Mouse (Mus musculus): ENCODE measurements around the gene Mrpl43.

Mrpl43 gene

DNA sequence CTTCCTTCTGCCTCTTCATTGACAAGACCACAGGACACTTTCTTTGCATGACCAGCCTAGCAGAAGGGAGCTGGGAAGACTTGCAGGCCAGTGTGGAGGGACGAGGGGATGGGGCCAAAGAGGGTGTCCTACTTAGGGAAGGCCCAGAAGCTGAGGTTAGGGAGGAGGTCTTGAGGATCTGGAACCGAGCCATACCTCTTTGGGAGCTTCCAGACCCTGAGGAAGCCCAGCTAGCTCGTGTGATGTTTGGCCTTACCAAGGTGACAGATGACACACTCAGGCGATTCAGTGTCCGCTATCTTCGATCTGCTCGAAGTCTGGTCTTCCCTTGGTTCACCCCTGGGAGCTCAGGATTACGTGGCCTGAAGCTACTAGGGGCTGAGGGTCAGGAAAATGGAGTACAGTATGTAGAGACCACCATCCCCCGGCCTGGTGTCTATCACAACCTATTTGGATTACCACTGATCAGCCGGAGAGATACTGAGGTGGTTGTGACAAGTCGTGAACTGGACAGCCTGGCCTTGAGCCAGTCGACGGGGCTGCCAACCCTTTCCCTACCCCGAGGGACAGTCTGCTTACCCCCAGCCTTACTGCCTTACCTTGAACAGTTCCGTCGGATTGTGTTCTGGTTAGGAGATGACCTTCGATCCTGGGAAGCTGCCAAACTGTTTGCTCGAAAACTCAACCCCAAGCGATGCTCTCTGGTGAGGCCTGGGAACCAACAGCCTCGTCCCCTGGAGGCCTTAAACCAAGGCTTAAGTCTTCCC, 1.4 kb upstream of the Mrpl43 start:
- in situ Hi-C loops (cut with MboI, MseI) = loop anchor here (5.0 kb wide), 1 partner anchor 75 kb away; the partner anchor contains the start of gene Slf2

GRCm38 (mm10) chr19:45007021-45007420, 779 bp upstream of the Mrpl43 start:
- in situ Hi-C loops (cut with MboI, MseI) = loop anchor here (5.0 kb wide), 1 partner anchor 75 kb away; the partner anchor contains the start of gene Slf2

DNA sequence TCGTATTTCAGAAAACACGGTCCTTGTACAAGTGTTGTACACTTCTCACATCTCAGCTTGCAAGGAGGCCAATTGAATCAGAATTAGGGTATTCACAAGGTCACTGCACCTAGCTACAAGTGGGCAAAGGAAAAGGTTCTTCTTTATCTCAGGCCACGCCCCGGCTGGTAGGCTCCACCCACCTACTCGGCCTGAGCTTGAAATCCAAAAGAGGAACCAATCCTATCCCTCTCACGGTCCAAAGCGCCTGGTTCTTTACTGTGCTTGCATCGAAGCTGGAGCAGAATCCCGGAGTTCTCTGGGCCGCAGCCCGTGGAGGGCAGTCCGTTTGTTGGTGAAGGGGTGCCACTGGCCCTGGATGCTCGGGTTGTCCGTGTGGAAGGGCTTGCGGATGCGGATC, 798 bp downstream of the Mrpl43 start, which contains the start of gene Twnk:
Gene Twnk, plus strand, starts transcription at position 220 of the 400 bp plus-strand sequence.
- in situ Hi-C loops (cut with MboI, MseI) = loop anchor here (5.0 kb wide), 1 partner anchor 73 kb away; the partner anchor contains the start of gene Slf2

DNA sequence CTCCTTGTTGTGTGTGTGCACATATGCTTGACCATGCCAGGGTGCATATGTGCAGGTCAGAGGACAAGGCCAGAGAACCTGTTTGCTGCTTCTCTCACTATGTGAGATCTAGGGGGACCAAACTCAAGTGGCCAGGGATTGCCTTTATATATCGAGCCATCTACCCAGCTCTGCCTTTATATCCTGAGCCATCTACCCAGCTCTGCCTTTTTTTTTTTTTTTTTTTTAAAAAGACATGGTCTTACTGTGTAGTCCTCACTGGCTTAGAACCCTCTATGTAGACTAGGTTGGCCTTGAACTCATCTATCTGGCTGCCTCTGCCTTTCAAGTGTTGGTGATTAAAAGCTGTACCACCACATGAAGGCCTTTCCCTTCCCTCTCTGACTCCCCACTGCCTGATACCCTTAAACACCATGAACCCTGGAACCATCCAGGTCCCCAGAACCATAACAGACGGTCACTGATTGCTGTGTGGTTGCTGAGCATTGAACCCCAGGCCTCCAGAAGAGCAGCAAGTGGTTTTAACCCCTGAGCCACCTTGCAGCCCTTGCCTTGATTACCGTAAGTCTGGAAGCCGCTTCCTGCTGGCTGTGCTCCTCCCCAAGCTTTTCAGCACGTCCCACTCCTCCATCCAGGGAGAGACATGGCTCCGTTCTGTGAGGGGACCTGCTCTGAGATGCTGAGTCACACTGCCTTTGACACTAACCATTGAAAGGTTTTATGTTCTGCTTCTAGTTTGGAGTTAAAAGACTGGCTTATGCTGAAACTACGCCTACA, 2.3 kb downstream of the Mrpl43 start:
- in situ Hi-C loops (cut with MboI, MseI) = no loop called here

DNA sequence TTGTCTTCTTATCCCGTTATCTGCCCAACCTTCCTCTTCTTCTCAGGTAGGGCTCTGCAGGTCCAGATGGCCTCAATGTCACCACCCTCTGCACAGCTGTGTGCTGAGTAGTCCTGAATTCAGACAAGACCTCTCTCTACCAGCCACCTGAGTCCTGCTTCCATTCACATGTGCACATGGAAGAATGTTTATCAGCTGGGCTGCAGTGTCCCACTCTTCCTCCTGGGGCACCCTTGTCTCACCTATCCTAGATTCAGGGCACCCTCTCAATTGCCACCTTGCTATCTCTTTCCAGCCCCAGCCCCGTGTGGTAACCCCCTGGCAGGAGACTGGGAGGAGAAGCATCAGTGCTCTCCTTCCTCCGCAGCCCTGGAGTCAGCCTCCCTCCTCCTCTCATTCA, 3.9 kb downstream of the Mrpl43 start:
- in situ Hi-C loops (cut with MboI, MseI) = no loop called here

GRCm38 (mm10) chr19:44999647-45000046, 6.6 kb downstream of the Mrpl43 start:
- in situ Hi-C loops (cut with MboI, MseI) = no loop called here

DNA sequence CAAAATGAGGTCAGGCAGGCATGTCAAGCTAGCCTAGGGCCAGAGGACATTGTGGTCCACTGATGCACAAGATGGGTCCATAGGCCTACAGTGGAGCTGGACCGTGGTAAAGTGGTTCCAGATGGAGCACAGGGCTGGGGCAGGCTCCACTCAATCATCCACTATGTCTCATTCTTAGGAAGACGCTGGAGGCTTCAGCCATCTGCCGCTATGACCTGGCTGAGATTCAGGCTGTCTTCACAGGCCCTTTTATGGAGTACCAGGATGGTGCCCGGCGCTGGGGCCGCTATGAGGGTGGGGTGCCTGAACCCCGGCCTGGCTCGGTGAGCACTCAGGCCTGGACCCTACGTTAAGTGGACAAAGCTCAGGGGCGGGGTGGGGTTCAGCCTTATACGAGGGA, 8.5 kb downstream of the Mrpl43 start:
- in situ Hi-C loops (cut with MboI, MseI) = no loop called here

DNA sequence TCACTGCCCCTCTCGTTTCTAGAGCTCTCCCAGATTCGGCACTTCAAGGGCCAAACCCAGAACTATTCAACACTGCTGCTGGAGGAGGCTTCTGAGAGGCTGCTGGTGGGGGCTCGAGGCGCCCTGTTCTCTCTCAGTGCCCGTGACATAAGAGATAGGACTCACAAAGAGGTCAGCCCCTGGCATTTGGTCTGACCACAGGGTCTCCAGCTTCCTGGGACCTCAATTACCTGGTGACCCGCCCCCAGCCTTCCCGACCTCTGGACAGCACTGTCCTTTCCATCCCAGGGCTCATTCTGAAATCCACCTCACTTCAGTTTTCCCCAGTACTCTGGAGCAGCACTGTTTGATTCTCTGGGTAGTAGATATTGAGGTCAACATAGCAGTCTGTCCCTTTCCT, 13.5 kb downstream of the Mrpl43 start:
- in situ Hi-C loops (cut with MboI, MseI) = no loop called here

- in situ Hi-C loops (cut with MboI, MseI) = no loop called here
Measured at GRCm38 (mm10) chr19:44992246-44992645, 14.0 kb downstream of the Mrpl43 start.

DNA sequence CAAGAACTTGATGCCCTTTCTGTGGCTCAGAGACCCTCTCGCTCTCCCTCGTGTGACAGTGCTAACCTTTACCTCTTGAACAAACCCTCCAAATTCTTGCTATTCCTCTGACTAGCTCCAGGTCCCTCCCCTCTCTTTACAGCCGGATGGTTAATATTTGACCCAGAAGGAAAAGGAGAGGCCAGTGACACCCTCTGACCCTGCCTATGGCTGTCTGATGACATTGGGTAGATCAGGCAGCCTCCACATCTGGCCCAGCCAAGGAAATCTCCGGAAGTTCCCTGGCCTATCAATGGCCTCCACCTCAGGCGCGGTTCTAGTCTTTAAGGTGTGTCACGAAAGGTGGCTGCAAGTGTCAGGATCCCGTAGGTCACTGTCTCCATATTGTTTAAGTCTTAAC, 15.2 kb downstream of the Mrpl43 start:
- in situ Hi-C loops (cut with MboI, MseI) = no loop called here

DNA sequence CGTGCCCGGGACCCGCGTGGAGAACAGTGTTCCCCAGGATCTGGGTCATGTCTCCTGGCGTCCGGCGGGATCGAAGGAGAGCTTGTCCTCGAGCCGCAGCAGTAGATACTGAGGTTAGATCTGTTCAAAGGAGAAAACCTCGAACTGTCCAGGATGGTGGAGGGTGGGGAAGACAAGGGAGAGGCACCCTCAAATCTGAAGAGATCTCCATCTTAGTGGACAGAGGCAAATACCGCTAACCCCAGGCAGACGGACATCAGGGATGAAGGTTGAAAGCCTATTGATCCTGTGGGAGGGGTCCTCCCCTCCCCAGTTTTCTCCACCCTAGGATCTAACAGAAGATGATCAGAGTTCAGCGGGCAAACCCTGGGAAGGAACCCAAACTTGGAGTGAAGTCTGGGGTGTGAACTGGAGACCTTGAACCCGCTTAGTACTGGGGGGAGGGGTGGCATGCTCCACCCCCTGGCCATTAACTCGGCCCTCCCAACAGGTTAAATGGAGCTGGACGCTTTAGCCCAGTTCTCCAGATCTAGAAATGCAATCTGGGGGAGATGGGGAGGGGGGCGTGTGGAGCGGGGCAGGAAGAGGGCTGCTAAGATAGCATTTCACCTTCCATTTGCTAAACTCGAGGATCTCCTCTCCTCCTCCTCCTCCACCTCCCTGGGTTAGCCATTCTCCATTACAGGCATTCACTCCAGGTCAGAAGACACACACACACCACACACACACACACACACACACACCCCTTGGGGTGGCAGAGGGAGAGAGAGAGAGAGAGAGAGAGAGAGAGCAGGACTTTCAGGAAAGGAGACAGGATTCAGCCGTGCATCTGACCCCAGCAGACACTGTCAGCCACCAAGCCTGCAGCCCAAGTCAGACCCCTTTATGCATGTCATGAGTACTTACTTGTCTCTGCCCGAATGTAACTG, 16.4 kb downstream of the Mrpl43 start:
- in situ Hi-C loops (cut with MboI, MseI) = no loop called here

GRCm38 (mm10) chr19:44988831-44989566, 17.2 kb downstream of the Mrpl43 start, which contains the start of gene Sema4g:
Gene Sema4g (plus strand): TSS chr19:44989101.
- in situ Hi-C loops (cut with MboI, MseI) = no loop called here

DNA sequence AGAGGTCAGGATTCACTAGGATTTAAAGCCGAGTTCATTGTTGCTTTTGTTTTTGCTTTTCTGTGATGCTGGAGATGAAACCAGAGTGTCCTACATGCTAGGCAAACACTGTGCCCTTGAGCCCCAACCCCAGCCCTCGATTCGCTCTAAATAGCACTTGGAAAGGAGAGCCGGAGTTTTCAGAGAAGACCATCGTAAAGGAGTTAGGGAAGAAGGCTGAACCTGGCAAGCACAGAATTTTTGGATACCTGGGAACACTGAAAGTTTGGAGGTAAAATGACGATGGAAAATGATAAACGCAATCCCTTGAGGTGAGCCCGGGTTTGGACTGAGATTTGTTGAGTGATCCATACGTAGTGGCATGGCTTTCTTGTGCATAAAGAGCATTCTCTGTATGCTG, 17.9 kb downstream of the Mrpl43 start:
- in situ Hi-C loops (cut with MboI, MseI) = no loop called here

- in situ Hi-C loops (cut with MboI, MseI) = no loop called here
Measured at GRCm38 (mm10) chr19:44987851-44988250, 18.4 kb downstream of the Mrpl43 start.

GRCm38 (mm10) chr19:44987004-44987403, 19.2 kb downstream of the Mrpl43 start:
- in situ Hi-C loops (cut with MboI, MseI) = no loop called here

- in situ Hi-C loops (cut with MboI, MseI) = no loop called here
Measured at GRCm38 (mm10) chr19:44985159-44985988, 20.9 kb downstream of the Mrpl43 start.

- in situ Hi-C loops (cut with MboI, MseI) = no loop called here
Measured at GRCm38 (mm10) chr19:44984420-44984819, 21.8 kb downstream of the Mrpl43 start.

DNA sequence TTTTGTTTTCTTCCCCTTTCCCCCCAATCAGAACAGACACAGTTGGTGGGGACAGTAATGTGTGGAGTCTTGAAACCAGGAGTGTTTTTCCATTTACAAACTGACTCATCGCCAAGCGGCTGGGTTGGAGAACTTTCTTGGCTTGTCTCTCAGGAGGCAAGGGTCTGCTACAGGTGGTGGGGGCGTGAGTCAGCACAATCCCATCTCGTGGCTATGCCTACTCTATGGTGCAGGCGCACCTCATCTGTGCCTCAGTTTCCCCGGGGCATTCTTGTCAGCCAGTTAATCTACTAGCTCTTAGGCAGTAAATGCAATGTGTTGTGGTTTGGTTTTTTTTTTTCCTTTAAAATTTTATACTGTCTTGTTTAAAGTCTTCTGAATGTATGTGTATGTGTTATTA, 22.9 kb downstream of the Mrpl43 start:
- in situ Hi-C loops (cut with MboI, MseI) = no loop called here

DNA sequence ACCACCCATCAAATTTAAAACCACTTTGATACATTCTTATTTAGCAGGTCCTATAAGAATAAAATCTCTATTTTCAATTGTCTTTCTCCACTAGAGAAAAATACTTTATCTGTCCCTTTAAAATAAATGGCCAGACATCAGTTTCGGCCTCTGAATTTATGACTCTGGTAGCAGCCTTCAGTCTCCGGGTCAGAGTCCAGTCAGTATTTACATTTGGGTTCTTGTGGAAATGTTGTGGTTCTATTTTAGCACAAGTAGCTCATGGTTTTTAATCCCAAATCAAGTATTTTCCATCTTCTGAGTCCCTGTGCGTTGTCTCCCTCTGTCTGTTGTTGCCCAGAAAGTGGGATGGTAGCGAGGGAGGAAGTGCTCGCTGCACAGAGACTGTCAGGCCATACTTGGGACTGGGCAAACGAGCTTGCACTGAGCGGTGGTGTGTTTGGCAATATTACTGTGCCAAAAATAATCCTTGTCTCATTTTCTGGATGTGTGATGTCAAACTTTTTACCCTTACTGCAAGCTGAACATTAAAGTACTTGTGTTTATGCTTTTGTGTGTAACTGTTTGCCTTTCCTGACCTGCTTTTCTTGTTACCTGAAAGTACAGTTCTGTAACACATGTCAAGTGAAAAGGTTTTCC, 23.6 kb downstream of the Mrpl43 start:
- in situ Hi-C loops (cut with MboI, MseI) = no loop called here
